Mouse (Mus musculus) right cerebral cortex, postnatal 4 days (tissue): Measurements from ENCODE around the gene Grhl3.
"Not testable (repeated sequence)": the region's sequence is repeated elsewhere in the genome, so short reads cannot be mapped to it uniquely, and the experiment has no call there.

ENCODE experiments used
- DNase-seq: peaks from one replicate; pipeline ENCODE4 v3.0.0-alpha.2; 2022

Gene Grhl3

DNA sequence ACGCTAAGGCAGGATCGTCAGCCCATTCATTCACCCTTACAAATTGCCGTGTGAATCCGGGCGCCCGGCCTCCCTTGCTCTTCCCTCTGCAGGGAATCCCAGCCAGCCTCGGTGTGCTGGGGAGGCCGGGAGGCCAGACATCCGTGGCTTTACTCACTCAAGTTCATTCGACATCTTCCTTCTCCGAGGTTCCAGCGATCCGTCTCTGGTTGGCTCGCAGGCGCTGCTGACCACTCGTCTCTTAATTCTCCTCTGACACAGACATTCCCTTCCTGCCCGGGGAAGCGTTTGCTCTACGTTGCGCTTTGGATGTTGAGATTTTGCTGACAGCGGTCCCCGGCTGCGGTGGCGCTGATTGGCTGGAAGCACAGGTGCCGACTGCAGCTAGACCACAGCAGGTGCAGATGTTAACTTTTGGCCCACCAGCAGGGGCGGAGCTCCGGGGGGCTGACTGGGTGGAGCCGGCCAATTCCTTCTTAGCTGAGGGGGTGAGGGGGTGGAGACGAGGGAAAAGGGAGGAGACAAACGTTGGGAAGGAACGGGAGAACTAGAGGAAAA lies at the start of gene Grhl3:
TSS of gene Grhl3 (minus strand) at position 380 of the 558 bp plus-strand sequence.
- DNase-seq, result peak; percentile 27

DNA sequence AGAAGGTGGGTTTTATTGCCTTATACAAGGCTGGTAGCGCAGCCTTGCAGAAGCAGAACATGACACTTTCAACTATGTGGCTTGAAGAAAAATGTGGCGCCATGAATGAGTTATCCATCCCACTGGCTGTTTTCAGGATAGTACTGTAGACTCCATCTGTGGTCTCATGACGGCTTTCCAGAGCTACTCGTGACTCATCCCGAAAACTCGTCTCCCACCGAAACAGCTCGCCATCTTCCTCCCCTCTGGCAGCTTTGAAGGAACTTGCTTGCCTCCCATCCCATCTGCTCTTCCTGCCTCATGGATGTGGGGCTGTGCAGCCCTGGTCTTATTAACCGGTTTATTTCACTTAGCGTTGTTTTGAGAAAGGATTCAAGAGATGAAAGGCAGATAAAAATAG lies 48.9 kb upstream of the Grhl3 start:
- no peak for DNase-seq

GRCm38 (mm10) chr4:135620461-135620860 lies 47.0 kb upstream of the Grhl3 start:
- DNase-seq, result no peak

DNA sequence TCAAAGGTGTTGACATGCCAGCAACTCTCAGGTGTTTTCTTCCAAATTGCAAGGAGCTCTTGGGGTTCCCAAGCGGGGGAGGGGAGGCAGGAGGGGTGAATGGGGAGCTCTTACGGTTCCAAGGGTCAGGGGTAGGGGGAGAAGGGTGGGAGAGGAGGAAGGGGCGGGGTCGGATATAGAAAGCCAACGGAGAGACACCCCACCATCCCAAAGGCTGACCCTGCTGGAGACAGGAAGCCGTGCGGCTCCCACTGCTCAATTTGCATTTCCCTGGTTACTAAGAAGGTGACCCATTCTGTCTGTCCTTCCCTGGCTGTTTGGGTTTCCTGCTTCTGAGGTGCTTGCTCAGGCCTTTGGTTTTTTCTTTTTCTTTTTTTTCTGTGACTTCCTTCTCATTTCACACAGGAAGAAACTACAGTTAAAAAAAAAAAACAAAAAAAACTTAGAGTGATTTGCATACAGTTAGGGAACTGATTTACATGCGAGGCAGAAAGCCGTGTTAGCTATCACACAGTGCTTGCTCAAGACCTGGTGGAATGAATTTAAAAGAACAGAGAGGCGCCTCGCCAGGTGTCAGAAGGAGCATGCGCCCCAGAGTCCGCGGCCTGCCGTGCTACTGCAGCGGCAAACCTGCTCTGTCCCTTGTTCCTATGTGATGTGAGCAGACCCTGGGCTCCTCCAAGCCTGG lies 44.5 kb upstream of the Grhl3 start:
- no peak for DNase-seq

DNA sequence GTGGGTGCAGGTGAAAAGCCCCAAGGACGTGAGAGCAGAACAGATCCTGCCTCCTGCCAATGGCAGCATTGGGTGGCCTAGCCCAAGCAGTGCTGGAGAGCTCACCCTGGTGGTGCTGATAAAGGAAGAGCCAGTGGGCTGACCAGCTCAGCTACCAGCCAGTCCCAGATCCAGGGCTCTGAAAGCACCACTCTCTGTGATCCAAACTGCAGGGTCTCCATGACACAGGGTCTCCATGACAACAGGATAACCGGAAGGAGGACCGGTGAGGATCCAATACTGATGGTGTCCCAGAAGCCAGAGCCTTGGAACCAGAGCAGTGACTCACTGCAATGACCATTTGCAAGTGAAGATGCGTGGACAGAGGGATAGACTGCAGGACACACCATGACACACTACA lies 43.6 kb upstream of the Grhl3 start:
- DNase-seq, result no peak

DNA sequence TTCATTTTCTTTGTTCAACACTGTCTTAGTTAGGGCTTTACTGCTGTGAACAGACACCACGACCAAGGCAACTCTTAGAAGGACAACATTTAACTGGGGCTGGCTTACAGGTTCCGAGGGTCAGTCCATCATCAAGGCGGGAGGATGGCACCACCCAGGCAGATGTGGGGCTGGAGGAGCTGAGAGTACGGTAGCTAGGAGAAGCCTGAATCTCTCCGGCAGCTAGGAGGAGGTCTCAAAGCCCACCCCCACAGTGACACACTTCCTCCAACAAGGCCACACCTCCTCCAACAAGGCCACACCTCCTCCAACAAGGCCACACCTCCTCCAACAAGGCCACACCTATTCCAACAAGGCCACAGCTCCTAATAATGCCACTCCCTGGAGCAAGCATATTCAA lies 41.9 kb upstream of the Grhl3 start:
- not testable (repeated sequence) for DNase-seq

DNA sequence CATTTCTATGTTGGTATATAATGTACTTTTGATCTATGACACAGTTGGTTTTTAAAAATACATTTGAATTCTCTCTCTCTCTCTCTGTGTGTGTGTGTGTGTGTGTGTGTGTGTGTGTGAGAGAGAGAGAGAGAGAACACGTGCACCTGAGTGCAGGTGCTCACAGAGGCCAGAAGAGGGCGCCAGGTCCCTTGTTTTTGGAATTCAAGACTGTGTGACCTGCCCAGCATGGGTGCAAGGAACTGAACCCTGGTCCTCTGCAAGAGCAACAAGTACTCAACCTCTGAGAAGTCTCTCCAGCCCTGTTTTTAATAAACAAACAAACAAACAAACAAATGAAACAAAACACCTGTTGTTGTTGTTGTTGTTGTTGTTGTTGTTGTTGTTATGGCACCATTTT lies 36.6 kb upstream of the Grhl3 start:
- DNase-seq, result no peak

DNA sequence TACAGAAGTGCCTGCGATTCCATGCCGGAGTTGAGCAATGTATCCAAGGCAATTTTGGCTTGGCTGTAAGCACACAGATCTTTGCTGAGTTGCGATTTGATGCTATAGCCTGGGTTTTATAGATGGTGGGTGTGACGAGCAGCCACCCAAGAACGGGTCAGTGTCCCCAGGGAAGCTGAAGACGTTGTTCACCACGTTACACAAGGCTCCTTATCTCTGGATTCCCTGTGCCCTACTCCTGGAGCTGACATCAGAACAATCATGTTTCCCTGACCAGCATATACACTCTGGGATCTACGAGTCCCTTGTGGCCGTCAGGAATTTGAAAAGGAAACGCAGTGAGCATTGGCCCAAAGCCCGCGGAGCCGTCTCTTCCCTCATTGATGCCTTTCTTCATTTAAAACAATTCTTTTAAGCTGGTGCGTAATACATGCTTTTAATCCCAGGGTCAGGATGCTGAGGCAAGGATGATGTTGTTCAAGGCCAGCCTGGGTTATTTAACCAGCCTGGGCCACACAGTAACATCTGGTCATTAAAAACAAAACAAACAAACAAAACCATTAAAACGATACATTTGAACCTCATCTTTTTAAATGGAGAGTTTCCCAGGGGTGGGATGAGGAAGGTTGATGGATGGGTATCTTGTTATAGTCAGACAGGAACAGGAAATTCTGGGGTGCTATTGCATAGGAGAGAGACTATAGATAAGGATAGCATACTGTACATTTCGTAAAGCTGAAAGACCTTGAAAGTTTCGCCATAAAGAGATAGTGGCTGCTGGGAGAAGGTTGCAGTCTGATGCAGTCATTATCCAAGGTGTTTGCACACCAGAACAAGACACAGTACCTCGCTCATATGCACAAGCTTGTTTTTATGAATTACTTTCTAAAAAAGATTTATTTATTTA lies 34.8 kb upstream of the Grhl3 start:
- no peak for DNase-seq

GRCm38 (mm10) chr4:135606271-135606670 lies 32.8 kb upstream of the Grhl3 start:
- no peak for DNase-seq

- DNase-seq, result no peak
These were observed 28.1 kb upstream of the Grhl3 start for GRCm38 (mm10) chr4:135601530-135601929.

- no peak for DNase-seq
These were observed 26.2 kb upstream of the Grhl3 start for GRCm38 (mm10) chr4:135599497-135600182.

- DNase-seq, result no peak
These were observed 25.6 kb upstream of the Grhl3 start for GRCm38 (mm10) chr4:135598998-135599397.

GRCm38 (mm10) chr4:135597571-135597970 lies 24.1 kb upstream of the Grhl3 start:
- DNase-seq, result no peak

DNA sequence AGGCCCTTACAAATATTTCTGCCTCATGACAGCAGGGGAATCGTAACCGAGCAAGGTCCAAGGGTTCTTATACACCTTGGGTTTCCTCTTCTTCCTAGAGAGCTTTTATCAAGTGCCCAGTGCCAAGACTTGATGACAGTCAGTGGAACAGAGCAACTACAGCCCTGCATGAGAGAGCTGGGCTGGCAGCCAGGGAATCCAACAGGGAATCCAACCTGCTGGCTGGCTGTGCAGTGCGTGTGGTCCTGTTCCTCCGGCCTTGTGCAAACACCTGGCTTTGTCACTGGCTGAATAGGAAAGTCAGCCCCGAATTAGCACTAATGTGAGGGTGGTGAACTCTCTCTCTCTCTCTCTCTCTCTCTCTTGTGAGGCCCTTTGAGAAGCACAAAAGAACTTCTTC lies 22.5 kb upstream of the Grhl3 start:
- DNase-seq, result no peak

DNA sequence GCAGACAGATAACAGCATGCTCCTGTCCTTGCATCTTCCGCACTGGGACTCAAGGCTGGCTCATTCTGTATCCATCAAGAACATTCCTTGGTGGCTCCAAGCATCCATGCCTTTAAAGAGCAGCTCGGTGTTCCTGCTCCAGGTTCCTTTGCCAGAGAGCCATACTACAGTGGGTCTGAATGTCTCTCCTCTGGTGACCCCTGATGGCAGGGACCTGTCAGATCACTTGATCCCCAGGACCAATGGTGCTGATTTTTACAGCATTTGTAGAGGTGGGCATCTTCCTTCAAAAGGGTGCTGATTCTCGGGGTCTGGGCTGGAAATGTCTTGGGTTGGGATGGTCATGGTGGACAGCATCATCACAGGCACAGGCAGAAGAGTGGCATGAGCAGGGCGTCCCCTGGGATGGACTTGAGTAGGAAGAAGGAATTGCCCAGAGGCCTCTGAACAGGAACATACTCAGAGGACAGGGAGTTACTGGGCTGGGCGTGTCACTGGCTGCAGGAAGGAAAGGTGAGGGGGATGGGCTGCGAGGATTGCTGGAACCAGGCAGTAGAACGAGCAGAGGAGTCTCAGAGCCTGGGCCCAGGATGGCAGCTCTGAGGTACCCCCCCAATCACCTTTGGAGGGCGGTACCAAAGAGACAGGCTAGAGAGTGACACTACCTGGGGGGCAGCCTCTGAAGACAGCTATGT lies 18.3 kb upstream of the Grhl3 start:
- no peak for DNase-seq

DNA sequence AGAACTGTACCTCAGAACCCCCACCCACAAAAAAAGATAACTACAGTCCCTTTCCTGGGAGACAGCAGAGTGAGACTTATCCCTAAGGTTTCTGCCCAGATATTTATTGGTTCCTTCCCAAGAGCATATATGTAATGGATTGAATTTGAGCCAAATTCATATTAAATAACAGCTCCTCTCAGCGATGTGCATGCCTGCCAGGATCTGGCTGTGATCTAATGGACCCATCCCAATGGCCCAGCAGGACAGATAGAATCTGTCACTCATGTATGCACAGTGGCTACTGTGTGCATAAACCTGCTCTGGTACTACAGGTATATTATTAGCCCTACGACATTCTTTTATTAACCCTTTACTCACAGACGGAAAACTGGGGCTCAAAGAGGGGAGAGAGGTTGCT lies 17.7 kb upstream of the Grhl3 start:
- DNase-seq, result no peak

DNA sequence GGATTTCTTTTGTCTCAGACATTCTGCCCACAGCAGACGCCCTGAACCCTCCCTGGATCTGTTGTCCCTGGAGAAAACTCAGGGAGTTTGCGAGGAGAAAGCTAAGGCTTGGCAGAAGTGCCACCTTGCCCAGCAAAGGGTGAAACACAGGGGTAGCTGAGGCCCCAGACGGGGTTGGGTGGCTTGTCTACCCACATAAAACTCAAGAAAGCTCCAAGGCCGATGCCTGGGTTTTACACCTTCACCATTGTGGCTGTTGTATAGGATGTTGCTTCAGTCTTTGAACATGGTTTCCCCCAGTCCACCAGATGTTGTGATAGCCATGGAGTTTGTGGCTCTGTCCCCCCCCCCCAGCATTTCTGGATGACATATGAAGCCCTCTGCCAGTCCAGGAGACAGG lies 11.4 kb upstream of the Grhl3 start:
- no peak for DNase-seq

DNA sequence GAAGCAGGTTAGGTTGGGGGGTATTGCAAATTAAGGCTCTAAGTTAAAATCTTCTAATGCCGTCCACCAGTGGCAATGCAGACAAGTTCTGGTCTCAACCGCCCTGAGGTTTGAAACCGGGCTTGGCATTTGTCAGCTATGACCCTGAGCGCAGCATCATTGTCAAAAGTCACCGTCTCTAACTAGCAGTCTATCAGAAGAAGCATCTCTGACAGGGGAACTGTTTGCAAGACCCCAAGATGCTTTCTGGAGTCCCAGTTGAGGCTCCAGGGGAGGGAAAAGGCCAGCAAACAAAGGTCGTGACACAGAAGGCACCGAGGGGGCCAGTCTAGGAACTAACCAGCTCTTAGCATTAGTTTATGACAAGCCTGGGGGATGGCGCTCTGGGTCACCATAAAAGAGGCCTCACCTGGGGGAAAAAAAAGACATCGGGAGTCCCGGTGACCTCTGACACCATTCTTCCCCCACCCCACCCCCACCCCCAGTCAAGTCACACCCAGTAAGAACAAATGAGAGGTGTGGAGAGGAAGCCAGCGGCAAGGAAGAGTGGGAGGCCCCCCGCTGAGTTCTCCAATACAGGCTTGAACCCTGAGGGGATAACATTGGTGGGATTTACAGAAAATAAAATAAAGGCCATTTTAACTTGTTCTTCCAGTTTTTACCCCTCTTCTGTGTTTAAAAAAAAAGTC lies 7.9 kb upstream of the Grhl3 start:
- DNase-seq, result no peak

GRCm38 (mm10) chr4:135579695-135580094 lies 6.3 kb upstream of the Grhl3 start:
- DNase-seq, result no peak

DNA sequence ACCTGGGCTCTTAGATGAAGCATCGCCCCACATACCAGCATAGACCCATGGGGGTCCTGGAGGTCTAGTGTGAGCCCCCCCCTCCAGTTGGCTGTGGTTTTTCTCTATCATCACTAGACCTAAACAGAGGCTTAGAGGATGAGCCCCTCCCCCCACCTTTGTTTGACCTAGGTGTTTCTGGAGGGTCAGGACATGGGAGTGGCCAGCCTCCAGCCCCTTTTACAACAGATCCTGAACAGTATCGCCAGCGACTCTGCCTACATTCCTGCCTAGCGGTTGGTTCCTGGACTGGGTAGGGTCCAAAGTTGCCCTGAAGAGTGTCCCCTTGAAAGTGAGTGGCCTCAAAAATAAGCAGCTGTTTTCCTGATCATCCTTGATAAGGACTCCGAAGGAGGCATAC lies 5.1 kb upstream of the Grhl3 start:
- no peak for DNase-seq

DNA sequence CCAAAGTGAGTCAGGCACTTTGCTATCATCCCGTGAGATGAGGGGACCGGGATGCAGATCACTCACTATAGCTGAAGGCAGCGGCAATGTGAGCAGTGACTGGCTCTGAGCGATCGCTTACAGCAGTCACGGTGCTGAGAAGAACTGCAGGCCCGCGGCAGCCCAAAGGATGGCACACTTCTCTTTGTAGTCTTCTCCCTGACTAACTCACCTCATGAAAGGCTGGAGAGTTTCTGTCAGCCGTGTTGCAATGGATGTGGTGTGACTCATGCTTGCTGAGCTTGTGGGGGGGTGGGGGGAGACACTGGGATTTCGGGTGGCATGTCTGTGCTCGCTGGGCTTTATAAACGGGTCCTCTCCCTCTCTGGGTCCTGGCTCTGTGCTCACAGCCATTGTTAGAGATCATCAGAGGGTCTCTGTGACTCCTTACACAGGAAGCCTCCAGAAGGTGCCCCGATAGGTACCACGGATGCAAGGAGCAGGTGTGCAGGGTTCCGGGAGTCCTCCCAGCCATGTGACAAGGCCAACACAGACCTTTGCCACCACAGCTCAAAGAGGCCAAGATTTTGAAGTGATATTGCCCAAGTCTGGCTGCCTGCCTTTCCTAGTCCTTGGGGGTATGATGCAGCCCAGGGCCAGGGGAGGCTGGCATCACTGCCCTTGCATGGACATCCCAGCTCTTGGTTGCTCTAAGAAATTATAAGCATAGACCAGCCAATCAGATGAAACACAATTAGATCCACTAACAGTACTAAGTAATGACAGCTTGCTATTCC lies 2.1 kb upstream of the Grhl3 start:
- no peak for DNase-seq
